Mouse (Mus musculus) spleen, adult 2 months (tissue): Measurements from ENCODE around the gene Clvs2.

Source experiments
- CTCF ChIP-seq: fragments of 200-500 bp; IDR thresholded peaks from 2 replicates; pipeline ENCODE4 v1.5.1; 2011; ENCODE audit warnings: mild to moderate bottlenecking, inconsistent platforms; ENCODE audit not compliant: insufficient read depth, insufficient read length, insufficient replicate concordance; ENCODE audit errors: extremely low read depth
- POLR2A ChIP-seq: fragments of 200-500 bp; IDR thresholded peaks from 2 replicates; pipeline ENCODE4 v1.6.1; 2011; ENCODE audit warnings: low read depth, low read length, inconsistent platforms

GRCm38 (mm10) chr10:33624131-33624879, at the start of gene Clvs2:
- TF ChIP-seq POLR2A (no peak), CTCF (no peak)
